Mouse (Mus musculus) lung, postnatal 14 days (tissue): ENCODE data around the gene Spint3.

Experiments
- DNase-seq: peaks from one replicate; pipeline ENCODE4 v3.0.0; 2021

The Spint3 gene

DNA sequence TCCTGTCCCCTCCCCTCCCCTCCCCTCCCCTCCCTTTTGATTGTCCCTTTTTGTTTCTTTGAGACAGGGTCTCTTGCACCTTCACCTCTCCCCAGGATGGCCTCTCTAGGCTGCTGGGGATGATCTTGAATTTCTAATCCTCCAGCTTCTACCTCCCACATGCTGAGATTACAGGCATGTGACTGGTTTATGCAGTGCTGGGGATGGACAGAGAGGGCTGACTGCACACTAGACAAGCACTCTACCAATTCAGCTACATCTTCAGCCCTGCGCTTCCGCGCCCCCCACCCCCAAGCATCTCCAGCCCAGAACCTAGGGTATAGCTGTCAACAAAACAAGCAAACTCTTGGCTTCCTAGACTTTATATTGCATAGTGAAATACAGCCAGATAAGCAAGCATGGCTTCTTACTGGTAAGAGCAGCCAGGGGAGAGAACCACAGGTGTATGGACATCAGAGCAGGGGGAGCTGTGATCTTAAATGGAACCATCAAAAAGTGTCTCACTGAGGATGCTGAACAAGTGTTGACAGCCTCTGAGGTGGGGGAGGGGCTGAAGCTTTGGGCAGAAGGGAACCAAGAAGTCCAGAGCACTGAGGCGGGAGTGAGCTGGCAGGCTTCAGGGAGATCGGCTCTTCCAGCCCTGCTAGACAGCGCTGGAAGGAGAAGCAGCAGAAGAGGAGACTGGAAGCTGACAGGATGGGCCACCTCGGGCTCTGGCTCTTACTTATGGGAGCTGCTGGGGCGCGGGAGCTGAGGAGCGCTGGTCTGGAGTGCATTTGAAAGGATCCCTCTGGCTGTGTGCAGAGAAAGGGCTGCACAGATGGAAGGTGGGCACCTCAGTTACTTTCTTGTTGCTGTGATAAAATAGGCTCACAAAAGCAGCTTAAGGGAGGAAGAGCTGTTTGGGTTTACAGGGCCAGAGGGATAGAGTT, 23.0 kb downstream of the Spint3 start:
- no peak for DNase-seq

DNA sequence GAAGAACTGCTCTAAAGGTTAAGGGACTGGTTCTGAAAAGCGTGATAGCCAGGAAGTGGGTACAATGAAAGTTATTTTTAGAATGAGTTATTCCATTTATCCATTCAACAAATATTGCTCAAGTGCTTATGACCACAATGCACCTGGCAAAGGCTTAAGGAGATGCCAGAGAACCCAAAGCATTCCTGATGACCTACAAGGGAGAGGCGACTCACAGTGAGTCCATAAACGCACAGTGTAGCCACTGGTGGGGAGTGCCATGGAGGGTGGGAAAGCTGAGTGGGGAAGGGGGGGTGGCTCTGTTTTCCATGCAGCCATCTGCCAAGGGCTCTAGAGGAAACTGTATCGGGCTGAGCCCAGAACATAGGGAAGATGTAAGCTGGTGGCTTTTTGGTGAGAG, 23.9 kb downstream of the Spint3 start:
- peak; percentile 17 for DNase-seq

DNA sequence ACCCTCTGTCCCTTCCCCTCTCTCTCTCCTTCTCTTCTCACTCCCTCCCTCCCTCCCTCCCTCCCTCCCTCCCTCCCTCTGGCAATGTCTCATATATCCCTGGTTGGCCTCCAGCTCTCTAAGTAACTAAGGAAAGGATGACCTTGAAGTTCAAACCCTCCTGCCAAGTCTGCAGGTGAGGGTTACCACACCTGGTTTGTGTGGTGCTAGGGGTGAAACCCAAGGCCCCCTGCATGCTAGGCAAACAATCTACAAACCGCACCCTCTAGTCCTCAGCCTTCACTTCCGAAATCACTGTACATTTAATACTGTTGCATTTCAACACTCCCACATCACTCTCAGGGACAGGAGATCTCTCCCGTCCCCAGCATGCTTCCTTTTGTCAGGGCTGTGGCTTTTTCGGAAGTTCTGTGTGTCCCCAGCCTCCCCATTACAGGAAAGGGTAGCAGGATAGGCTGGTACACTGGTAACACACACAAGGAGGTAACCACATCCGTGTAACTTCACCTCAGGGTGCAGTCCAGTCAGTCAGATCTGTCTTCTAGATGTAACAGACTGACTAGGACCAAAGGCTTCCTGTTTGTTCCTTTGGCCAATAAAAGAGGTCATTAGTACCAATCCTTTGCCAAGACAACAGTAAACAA, 28.7 kb downstream of the Spint3 start:
- no peak for DNase-seq

DNA sequence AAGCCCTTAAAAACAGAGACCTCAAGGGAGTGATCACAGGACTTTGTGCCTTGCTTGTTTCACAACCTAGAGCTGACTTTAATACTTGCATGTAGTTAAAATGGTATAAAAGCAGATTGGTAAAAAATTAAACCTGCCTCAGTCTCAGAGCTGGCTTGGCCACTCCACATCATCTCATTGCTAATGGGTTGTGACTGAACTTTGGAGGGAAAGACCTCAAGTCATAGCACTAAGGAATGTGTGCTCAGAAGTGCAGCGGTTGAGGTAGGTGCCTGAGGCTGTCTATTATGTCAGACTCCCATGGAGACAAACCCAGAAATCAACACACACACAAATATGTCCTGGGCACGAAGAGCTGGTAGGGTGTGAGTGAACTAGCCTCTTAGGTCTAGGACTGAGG, 29.5 kb downstream of the Spint3 start:
- DNase-seq = no peak

DNA sequence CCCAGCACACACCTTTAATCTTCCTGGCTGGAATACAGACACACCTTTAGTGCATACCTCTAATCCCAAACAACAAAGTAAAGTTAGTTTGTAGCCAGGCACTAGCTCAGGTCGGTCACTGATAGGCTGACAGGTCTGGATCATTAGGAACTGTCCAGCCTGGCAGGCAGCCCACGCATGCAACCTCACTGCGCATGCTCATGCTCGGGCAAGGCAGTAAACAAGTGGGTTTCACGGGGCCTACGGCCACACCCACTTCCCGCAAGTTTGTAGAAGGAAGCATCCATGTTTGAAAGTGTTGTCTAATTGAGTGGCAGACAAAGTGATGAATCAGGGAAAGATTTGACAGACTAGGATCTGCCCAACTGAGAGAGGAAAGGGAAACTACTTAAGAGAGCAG, 30.7 kb downstream of the Spint3 start:
- no peak for DNase-seq

DNA sequence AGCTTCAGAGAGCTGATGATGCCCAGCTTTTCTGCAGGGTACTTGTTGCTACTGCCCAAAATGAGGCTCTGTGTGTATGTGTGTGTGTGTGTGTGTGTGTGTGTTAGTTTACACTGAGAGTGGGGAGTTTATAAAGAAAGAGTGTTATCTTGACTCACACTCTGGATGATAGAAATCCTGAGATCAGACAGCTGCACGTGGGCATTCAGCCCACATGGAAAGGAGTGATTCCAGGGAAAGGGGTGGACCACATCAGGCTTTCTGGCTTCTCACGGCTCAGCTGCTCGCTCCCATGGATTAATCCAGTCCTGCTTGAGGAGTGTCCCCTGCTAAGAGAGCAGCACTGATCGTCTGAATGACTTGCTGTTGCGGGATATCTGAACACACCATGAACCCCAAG, 31.1 kb downstream of the Spint3 start:
- DNase-seq = no peak

DNA sequence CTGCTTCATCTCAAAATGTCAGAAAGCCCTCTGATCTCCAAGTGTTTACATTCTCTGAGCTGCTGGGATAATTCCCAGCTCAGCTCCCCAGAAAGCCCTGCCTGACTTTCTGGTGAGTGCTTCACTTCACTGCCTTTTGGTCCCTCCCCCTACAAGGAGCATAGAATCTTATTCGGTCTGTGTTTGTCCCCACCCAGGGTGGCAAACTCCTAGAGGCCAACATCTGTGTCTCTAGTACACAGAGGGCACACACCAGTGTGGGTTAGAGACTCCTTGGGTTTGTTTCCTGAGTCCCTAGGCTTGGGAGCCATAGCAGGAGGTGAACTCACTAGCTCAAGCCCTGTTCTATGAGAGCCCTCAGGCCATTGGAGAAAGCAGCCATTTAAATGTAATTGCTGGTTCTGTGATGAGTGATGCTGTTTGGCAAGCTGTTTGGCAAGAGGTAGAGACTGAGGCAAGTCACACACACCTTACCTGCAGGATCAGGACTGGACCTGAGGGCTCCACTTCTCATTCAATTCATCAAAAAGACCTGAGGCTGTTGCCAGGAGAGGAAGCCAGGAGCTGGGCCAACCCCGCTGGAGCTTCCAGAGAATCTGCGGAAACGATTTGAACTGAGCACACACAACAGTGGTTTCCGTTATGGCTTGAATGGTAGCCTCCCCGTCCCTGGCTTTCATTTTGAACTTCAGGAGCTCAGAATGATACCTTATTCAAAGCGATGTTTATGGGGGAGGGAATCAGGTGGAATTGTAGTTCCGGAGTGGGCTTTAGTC, 32.4 kb downstream of the Spint3 start:
- peak; percentile 28 for DNase-seq

DNA sequence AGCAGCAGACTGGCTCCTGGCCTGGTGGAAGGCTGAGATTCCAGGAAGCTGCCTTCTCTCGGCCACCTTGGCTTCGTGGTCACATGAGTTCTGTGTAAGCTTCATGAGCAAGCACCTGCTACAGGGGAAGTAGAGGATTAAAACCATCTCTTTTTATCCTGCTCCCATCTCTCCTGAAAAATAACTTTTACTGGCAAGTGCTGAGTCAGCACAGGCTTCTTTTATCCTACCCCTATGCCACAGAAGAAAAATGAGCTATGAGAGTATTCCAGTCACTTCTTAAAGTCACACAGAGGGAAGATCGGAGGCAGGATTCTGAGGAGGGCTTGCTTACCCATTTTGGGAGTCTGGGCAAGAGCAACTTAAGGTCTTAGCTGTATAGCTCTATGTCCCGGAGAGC, 36.3 kb downstream of the Spint3 start:
- DNase-seq = no peak

DNA sequence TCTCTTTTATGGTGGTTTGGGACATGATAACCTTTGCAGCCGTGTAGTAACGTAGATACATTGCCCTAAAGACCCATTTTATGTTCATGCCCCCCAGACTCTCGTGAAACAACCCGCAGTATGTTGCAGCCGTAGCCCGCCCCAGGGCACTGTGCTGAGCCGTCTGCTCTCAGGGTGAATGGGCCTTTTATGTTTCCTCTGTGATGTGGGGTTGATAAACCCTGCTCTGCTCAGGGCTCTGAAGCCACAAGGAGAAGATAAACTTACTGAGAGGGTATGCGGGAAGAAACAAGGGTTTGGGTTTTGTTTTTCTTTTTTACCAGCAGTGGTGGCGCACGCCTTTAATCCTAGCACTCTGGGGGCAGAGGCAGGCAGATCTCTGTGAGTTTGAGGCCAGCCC, 38.9 kb downstream of the Spint3 start:
- no peak for DNase-seq

DNA sequence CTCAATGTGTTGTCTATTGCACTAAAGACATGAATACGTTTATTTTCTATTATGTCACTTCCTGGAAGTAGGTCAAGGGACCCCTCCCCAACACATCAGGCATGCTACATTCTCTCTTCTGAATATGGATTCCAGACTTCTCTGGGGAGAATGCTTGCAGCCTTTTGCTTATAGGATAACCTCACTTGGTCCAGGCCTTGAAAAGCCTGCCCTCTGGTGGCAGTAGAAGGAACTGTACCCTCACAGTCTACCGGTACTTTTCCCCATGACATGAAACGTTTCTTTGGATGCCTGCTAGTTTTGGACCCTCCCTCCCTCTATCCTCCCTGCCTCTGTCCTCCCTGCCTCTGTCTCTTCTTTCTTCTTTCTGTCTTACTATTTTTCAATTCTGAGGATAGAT, 42.1 kb downstream of the Spint3 start:
- peak; percentile 85 for DNase-seq

DNA sequence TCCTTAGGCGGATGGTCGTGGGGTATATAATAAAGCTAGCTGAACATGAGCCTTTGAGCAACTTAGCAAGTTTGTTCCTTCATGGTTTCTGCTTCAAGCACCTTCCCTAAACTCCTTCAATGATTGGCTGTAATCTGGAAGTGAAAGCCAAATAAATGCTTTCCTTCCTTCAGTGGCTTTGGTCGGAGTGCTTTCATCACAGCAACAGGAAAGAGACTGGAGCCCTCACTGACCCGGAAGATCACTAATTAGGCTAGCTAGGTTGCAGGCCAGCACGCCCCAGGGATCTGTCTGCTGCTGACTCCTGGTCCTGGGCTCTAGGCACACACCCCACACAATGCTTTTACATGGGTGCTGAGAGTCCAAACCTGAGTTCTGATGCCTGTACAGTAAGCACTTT, 44.7 kb downstream of the Spint3 start:
- DNase-seq = no peak

DNA sequence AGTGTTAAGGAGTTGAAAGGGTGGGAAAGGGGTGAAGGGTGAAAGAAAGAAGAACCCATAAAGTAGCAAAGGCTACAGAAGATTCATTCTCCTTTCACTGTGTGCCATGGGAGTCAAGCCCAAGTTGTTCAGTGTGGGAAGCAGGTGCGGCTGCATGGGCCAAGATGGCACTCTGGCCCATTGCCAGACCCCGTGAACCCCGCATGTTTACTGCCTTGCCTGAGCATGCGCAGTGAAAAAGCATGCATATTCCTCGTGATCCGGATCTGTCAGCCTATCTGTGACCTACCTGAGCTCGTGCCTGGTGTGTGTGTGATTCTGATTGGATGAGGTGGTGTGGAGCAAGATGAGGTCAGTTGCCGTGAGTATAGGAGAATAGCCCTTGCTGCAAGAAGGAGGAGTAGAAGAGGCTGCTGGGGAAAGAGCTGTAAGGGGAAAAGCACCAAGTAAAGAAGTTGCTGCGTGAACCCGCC, 49.9 kb downstream of the Spint3 start:
- DNase-seq = no peak

DNA sequence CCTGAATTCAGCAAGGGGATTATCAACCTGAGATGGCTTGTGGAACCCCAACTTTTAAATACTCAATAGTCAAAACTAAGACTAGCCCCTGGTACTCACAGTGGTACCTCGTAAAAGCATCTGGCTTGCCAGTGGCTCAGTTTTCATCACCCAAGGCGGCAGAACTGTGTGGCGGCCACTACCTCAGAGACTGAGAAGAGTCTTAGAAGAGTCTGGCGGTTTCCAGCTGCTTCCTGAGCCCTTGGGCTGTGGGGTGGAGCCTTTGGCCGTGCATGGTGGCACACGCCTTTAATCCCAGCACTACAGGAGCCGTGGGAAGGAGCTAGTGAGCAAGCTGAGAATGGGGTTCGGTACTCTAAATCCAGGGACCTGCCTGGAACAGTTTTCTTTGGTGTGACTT, 51.0 kb downstream of the Spint3 start:
- no peak for DNase-seq

DNA sequence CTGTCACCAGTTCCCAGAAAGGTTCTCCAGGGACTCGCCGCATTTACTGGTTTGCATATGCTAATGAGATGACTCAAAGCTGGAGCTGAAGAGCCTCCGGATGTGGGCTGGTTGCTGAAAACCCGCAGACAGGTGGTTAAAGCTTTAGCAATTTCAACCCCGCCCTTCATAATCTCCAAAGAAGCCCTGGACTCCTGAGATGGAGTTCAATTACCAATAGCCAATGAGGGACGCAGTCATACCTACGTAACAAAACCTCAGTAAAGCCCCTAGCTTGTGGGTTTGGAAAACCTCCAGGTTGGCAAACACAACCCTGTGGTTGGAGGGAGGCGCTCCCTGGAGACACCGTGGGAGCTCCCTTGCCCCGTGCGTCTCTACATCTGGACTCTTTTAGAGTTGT, 51.4 kb downstream of the Spint3 start:
- no peak for DNase-seq

DNA sequence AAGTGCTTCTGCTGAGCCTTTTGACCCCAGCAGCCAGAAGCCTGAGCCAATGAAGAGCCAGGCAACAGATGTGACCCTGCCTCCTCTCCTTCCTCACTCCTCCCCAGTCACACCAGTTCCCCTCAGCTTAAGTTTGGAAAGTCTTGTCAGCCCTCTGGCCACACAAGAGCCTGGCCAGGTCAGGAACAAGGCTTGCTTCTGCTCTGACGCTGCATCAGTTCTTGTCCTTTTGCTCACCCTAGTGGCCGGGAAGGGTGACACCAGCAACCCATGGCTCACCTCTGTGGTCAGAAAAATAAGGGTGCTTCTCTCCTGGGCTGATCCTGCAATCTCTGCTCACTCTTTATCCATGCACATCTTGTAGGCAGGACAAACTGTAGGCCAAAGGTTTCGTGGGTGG, 52.5 kb downstream of the Spint3 start:
- DNase-seq = peak; percentile 71
